Mouse (Mus musculus) spleen, adult 2 months (tissue): ENCODE measurements around the gene Gm43064.

Experiments
- CTCF ChIP-seq: fragments of 200-500 bp; IDR thresholded peaks from 2 replicates; pipeline ENCODE4 v1.5.1; 2011; ENCODE audit warnings: mild to moderate bottlenecking, inconsistent platforms; ENCODE audit not compliant: insufficient read depth, insufficient read length, insufficient replicate concordance; ENCODE audit errors: extremely low read depth
- POLR2A ChIP-seq: fragments of 200-500 bp; IDR thresholded peaks from 2 replicates; pipeline ENCODE4 v1.6.1; 2011; ENCODE audit warnings: low read depth, low read length, inconsistent platforms

- TF ChIP-seq CTCF (no peak), POLR2A (no peak)
Observed at GRCm38 (mm10) chr3:103851882-103852281, 42.5 kb downstream of the Gm43064 start.
